Mouse (Mus musculus): ENCODE measurements at regions not wholly inside any gene's neighbourhood (a gene's known extent, or its start where the extent isn't known, plus 50 kb on each side); places are given as distances from the start of the nearest gene placed in this dataset.

DNA sequence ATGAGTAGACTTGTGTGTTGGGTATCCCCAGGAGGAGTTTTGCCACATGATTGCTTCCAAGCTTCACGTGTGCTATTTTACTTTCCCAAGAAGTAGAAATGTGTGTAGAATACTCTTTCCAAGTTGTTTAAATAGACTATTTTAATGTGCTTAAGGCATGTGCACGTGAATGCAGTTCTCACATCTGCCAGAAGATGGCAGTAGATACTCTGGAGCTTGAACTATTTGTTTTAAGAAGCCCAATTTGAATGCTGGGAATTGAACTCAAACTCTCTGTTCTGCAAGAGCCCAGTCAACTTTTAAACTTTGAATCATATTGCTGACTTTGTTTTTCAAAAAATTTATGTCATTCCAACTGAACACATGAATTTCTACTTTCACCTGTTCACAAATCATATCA is 431.3 kb upstream of the Reg3g start:
- peak in 1 of 2 experiments; percentile 59 for DNase-seq (ENCODE audit: extremely low spot score in 1 of 2, low spot score in 1 of 2)

GRCm38 (mm10) chr6:78892730-78893129 is 424.1 kb upstream of the Reg3g start:
- no peak for DNase-seq (ENCODE audit: extremely low spot score in 1 of 2, low spot score in 1 of 2)

GRCm38 (mm10) chr6:78863031-78863430 is 394.4 kb upstream of the Reg3g start:
- no peak for DNase-seq (ENCODE audit: extremely low spot score in 1 of 2, low spot score in 1 of 2)

- no peak for DNase-seq (ENCODE audit: extremely low spot score in 1 of 2, low spot score in 1 of 2)
These were observed 372.6 kb upstream of the Reg3g start for GRCm38 (mm10) chr6:78841261-78841660.

GRCm38 (mm10) chr6:78825901-78826629 is 357.4 kb upstream of the Reg3g start:
- DNase-seq (ENCODE audit: extremely low spot score in 1 of 2, low spot score in 1 of 2) = no peak

DNA sequence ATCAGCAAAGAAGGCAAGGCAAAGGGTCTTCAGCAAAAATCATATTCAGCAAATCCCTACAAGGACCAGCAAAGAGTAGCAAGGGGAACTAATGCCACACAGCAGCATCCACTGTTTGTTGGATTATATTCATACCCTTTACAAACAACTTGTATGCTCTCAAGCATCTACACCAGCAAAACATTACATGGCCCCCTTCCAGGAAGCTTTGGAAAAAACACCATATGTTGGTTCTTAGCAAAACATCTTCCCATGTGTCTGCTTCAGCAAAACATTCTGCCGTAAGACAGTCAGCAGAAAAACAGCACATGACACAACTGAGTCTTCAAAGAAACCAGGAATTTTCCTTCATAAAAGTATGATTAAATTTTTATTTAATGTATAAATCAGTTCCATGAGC is 352.6 kb upstream of the Reg3g start:
- DNase-seq (ENCODE audit: extremely low spot score in 1 of 2, low spot score in 1 of 2) = no peak

DNA sequence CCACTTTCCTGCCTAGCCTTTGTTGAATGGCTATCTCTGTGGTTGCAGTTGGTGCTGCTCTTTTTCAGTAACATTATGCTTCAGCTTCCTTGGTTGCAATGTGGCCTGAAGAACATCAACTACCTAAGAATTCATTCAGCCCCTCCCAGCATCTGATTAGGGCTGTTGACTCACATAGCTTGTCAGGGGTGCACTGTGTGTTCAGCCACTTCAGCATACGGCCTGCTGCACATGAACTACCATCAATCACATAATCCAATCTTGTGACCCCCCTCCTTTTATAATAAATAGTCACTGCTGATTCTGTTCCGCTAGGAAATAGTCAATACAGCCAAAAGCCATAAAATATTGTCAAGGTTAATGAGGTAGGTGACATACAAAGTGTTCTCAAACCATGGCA is 328.3 kb upstream of the Reg3g start:
- no peak for DNase-seq (ENCODE audit: extremely low spot score in 1 of 2, low spot score in 1 of 2)

DNA sequence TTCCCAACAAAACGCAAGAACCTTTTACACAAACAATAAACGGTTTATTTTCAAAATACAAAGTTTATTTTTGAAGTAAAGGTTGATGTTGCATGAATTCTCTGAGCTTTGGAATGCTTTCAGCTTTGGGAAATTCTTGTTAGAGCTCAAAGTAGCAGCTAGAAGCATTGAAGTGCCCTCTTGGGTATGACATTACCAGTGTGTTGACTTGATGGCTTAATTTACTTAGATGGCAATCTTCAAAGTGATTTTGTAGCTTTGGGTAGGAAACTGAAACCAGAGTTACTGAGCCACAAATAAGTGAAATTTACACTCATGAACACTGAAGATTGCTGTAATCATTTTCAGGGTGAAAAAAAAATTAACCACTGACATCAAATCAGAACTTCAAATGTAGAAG is 320.3 kb upstream of the Reg3g start:
- DNase-seq (ENCODE audit: extremely low spot score in 1 of 2, low spot score in 1 of 2) = no peak

GRCm38 (mm10) chr6:78757619-78758018 is 288.9 kb upstream of the Reg3g start:
- no peak for DNase-seq (ENCODE audit: extremely low spot score in 1 of 2, low spot score in 1 of 2)

All from frontal cortex, adult 2 months (tissue).